Mouse (Mus musculus) urinary bladder, postnatal 36 days (tissue): ENCODE measurements around the gene B230104I21Rik.

Experiments used
- DNase-seq, 2 experiments: peaks; one replicate each; pipeline ENCODE4 v3.0.0; 2022; ENCODE audit warnings: low spot score in 2 of 2, mixed read lengths in 1 of 2

The B230104I21Rik gene

GRCm38 (mm10) chr4:154393196-154394122, 57.5 kb downstream of the B230104I21Rik start:
- DNase-seq: peak in 1 of 2 experiments; percentile 20

- DNase-seq: no peak
Observed at GRCm38 (mm10) chr4:154394123-154394722, 58.3 kb downstream of the B230104I21Rik start.

- DNase-seq: no peak
Observed at GRCm38 (mm10) chr4:154396652-154397301, 60.9 kb downstream of the B230104I21Rik start.
